Mouse (Mus musculus): ENCODE measurements around the gene Akip1. TPM values are rescaled to one million over a fixed set of nuclear protein-coding genes. Genes with fewer than 3 reads are reported as not detected.

Gene Akip1
- total and polyA plus RNA-seq, 3 experiments, result 35.0 to 46.2 (median 42.5) TPM

DNA sequence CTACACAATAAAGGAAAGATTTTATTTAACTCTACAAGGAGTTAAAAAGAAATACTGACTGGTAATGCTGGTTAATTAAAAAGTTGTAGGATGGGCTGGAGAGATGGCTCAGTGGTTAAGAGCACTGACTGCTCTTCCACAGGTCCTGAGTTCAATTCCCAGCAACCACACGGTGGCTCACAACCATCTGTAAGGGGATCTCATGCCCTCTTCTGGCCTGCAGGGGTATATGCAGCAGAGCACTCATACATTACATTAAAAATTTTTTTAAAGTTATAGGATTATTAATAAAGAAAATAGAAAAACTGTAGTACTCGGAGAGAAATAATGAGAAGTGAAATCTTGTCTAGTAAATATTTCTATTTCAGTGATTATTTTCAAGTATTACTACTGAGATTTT lies 23.2 kb upstream of the Akip1 start:
- Histone ChIP-seq H3K27ac (ENCODE audit: insufficient read depth, low read depth) (no peak overlapping the region), H3K4me2 (ENCODE audit: insufficient read depth, low read depth, poor library complexity, severe bottlenecking) (no peak overlapping the region), H3K4me1 (ENCODE audit: control insufficient read depth in 1 of 2, insufficient read depth in 2 of 2) (peaks cover 0 to 6% of the 10 kb centered on the region in 2 experiments; a peak in 2 of 4 replicates), H3K36me3 (replicated peaks in 1 of 2; ENCODE audit: control insufficient read depth in 1 of 2, insufficient read depth in 1 of 2, low read length in 1 of 2) (no peaks in the 10 kb centered on the region), H3K9ac (ENCODE audit: insufficient read depth, low read depth) (no peak overlapping the region), H3K4me3 (replicated peaks in 1 of 3; ENCODE audit: low read depth in 2 of 3, low read length in 2 of 3, poor library complexity in 1 of 3) (no peak overlapping the region), H3K9me3 (replicated peaks; ENCODE audit: low read length) (no peaks in the 10 kb centered on the region), H3K79me2 (replicated peaks; ENCODE audit: control insufficient read depth, extremely low read depth, insufficient read depth, poor library complexity, severe bottlenecking) (no peaks in the 10 kb centered on the region), H3K27me3 (replicated peaks) (no peaks in the 10 kb centered on the region)
- TF ChIP-seq CTCF (conservative IDR thresholded peaks at IDR 0.05 in 1 of 2, IDR thresholded peaks at IDR 0.05 in 1 of 2; ENCODE audit: low read depth in 2 of 2, low read length in 2 of 2) (peak in 1 of 2 experiments; percentile 21; a peak in 2 of 4 replicates), ZNF384 (IDR thresholded peaks at IDR 0.05; ENCODE audit: low read depth, low read length) (no peak)
- no peak for DNase-seq (ENCODE audit: extremely low read depth)
- in situ Hi-C loops (cut with MboI; ENCODE audit: low pct_ligation_motif_present, low pct_unique_long_range_greater_than_20kb, low sequenced_read_pairs), result no loop called here
- dilution Hi-C loops (cut with MboI; ENCODE audit: extremely low pct_ligation_motif_present, extremely low pct_unique_long_range_greater_than_20kb, low sequenced_read_pairs), result no loop called here

DNA sequence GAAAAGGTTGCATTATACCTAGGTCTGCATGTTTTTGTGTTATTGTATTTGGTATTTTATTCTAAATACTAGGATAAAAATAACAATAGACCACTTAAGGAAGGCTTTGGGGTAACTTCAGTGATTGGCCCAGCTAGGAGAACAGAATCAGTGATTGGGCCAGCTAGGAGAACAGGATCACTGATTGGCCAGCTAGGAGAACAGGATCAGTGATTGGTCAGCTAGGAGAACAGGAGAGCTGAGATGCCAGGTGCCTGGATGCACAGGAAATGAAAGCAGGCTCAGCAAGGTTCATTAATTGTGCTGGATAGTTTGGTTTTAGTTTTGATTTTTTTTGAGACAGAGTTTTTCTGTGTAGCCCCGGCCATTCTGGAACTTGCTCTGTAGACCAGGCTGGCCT lies 22.6 kb upstream of the Akip1 start:
- Histone ChIP-seq H3K9ac (ENCODE audit: insufficient read depth, low read depth) (no peak overlapping the region), H3K27me3 (replicated peaks) (no peaks in the 10 kb centered on the region), H3K27ac (ENCODE audit: insufficient read depth, low read depth) (no peak overlapping the region), H3K4me2 (ENCODE audit: insufficient read depth, low read depth, poor library complexity, severe bottlenecking) (no peak overlapping the region), H3K9me3 (replicated peaks; ENCODE audit: low read length) (no peaks in the 10 kb centered on the region), H3K79me2 (replicated peaks; ENCODE audit: control insufficient read depth, extremely low read depth, insufficient read depth, poor library complexity, severe bottlenecking) (no peaks in the 10 kb centered on the region), H3K4me3 (replicated peaks in 1 of 3; ENCODE audit: low read depth in 2 of 3, low read length in 2 of 3, poor library complexity in 1 of 3) (no peak overlapping the region), H3K4me1 (ENCODE audit: control insufficient read depth in 1 of 2, insufficient read depth in 2 of 2) (0 out of 4 replicates have a peak, but pooled peaks cover 0 to under 1% of the 10 kb centered on the region in 2 experiments), H3K36me3 (replicated peaks in 1 of 2; ENCODE audit: control insufficient read depth in 1 of 2, insufficient read depth in 1 of 2, low read length in 1 of 2) (no peaks in the 10 kb centered on the region)
- TF ChIP-seq TBP (conservative IDR thresholded peaks at IDR 0.05; ENCODE audit: low read depth, low read length) (no peak), ZC3H11A (IDR thresholded peaks at IDR 0.05; ENCODE audit: low read depth, low read length) (no peak), JUN (IDR thresholded peaks at IDR 0.05; ENCODE audit: insufficient read depth, low read depth, low read length) (no peak), POLR2A (IDR thresholded peaks at IDR 0.05; ENCODE audit: low read depth, low read length) (no peak), TCF12 (IDR thresholded peaks at IDR 0.05; ENCODE audit: low read depth, low read length) (no peak)
- in situ Hi-C loops (cut with MboI; ENCODE audit: low pct_ligation_motif_present, low pct_unique_long_range_greater_than_20kb, low sequenced_read_pairs), result no loop called here
- no peak for DNase-seq (ENCODE audit: extremely low read depth)
- dilution Hi-C loops (cut with MboI; ENCODE audit: extremely low pct_ligation_motif_present, extremely low pct_unique_long_range_greater_than_20kb, low sequenced_read_pairs), result no loop called here

DNA sequence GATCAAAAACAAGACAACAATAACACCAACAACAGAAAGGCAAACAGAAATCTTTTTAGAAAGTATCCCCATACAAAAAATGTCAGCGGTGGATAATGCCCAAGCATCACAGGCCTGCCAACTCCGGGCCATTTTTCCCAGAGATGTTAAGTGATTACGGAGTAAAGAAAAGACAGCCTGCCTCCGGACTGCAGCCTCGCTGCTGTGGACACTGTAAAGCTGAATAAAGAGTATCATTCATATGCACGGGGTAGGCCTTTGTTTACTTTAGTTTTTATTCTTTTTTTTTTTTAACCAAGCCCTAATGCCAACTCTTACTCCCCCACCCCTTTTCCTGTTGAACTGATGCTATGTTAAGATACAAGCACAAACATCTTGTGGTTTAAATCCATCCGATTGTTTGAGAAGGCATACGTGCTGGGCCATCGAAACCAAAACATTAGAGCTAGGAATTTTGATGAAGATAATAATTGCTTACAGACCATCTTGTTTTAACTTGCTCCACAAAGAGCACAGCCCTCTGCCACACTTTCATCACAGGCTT lies 16.8 kb upstream of the Akip1 start:
- no peaks in the 10 kb centered on the region for H3K36me3 ChIP-seq (replicated peaks in 1 of 2; ENCODE audit: control insufficient read depth in 1 of 2, insufficient read depth in 1 of 2, low read length in 1 of 2)
- dilution Hi-C loops (cut with MboI; ENCODE audit: extremely low pct_ligation_motif_present, extremely low pct_unique_long_range_greater_than_20kb, low sequenced_read_pairs), result no loop called here
- TF ChIP-seq ZKSCAN1 (IDR thresholded peaks at IDR 0.05; ENCODE audit: borderline replicate concordance, low read depth, low read length) (no peak), GABPA (IDR thresholded peaks at IDR 0.05; ENCODE audit: insufficient replicate concordance, low read depth, low read length) (no peak)
- no peak overlapping the region for H3K9ac ChIP-seq (ENCODE audit: insufficient read depth, low read depth)
- no peak overlapping the region for H3K27ac ChIP-seq (ENCODE audit: insufficient read depth, low read depth)
- no peaks in the 10 kb centered on the region for H3K79me2 ChIP-seq (replicated peaks; ENCODE audit: control insufficient read depth, extremely low read depth, insufficient read depth, poor library complexity, severe bottlenecking)
- no peak overlapping the region for H3K4me2 ChIP-seq (ENCODE audit: insufficient read depth, low read depth, poor library complexity, severe bottlenecking)
- DNase-seq (ENCODE audit: extremely low read depth), result no peak
- no peaks in the 10 kb centered on the region for H3K27me3 ChIP-seq (replicated peaks)
- no peaks in the 10 kb centered on the region for H3K9me3 ChIP-seq (replicated peaks; ENCODE audit: low read length)
- no peaks in the 10 kb centered on the region for H3K4me1 ChIP-seq (ENCODE audit: control insufficient read depth in 1 of 2, insufficient read depth in 2 of 2)
- no peak overlapping the region for H3K4me3 ChIP-seq (replicated peaks in 1 of 3; ENCODE audit: low read depth in 2 of 3, low read length in 2 of 3, poor library complexity in 1 of 3)
- in situ Hi-C loops (cut with MboI; ENCODE audit: low pct_ligation_motif_present, low pct_unique_long_range_greater_than_20kb, low sequenced_read_pairs), result no loop called here
